Mouse (Mus musculus) cerebellum, adult 9-10 months (tissue): ENCODE results near the gene Nutf2.

Source experiments
- DNase-seq: peaks from one replicate; pipeline ENCODE4 v3.0.0; 2022

Nutf2 gene

GRCm38 (mm10) chr8:105855248-105856167 lies 4.9 kb upstream of the Nutf2 start:
- peak; percentile 63 for DNase-seq

DNA sequence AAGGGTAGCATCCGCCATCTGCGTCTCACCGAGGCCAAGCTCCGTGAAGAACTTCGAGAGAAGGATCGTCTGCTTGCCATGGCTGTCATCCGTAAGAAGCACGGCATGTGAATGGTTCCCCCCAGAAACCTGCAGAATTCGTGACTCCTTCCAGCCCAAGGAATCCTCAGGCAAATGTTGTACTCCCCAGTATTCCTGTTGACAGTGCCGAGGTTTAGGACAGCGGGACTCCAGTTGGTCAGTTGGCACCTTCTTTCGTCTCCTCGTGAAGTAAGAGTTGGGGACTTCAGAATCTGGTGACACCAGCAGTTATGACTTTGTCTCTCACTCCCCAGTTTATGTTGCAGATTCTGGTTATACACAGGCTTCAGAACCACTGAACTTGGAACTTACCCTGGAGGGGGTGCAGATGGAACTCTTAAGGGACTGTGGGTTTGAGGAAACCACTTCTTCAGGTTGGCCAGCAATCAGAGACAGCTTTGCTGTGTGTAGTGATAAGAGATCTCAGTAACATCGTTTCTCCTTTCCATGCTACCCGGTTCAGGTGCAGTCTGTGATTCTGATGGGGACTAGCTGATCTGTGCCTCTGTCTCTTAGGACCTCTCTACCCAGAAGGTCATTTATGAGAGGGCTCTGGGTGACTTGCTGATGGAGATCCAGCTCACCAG lies 4.1 kb upstream of the Nutf2 start:
- DNase-seq, result peak; percentile 44

GRCm38 (mm10) chr8:105858495-105858894 lies 1.9 kb upstream of the Nutf2 start:
- no peak for DNase-seq

DNA sequence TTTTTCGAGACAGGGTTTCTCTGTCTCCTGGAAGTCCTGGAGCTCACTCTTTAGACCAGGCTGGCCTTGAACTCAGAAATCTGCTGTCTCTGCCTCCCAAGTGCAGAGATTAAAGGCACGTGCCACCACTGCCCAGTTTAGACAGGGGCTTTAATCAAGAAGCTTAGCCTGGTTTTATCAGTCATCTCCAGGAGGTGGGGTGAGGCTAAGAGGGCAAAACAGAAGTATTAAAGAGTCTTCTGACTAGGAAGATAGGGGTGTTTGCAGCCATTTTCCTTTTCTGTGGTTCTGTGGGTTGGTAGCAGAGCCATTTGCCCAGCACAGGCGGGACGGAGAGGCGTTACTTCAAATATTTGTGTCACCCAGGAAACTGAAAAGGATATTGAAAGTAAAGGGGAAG lies 1.1 kb upstream of the Nutf2 start:
- DNase-seq, result peak; percentile 36

DNA sequence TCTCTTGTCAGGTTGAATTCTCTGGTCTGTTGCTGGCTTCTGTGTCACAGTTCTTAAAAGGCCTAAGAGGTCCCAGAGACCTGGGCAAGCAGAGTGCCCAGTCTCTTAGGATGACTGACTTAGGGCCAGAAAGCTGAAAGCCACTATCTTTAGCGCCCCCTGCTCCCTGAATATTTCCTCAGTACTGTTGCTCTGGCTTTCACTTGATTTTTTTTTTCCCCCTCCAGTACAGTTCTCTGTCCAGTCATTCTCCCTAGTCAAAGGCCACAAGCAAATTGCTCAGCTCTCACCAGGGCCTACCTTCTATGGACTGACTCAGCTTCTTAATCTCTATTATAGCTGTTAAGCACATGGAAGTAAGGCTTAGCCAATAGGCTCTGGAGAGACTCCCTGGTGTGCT lies 1.6 kb downstream of the Nutf2 start:
- no peak for DNase-seq

GRCm38 (mm10) chr8:105866364-105867029 lies 6.1 kb downstream of the Nutf2 start:
- no peak for DNase-seq

DNA sequence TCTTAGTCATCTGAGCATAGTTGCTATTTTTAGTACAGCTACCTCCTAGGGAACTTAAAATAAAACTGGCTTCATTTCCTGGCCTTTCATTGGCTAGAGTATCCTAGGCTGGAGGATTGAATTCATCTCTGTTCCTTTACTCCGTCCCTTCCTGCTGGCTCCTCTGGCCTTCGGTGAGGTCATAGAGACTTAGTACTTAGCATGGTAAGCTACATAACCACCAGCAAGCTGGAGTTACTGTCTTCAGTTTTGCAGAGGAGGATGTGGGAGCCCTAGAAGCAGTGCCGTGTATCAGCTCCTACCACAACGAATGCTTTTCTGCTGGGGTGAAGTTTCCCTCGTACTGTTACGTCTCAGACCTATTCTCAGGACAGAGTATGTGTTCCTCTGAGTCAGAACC lies 13.9 kb downstream of the Nutf2 start:
- DNase-seq, result peak; percentile 77

GRCm38 (mm10) chr8:105880754-105881520 lies 20.6 kb downstream of the Nutf2 start, which contains the start of gene Edc4:
Gene Edc4 (plus strand): TSS chr8:105880881.
- DNase-seq, result peak; percentile 85

DNA sequence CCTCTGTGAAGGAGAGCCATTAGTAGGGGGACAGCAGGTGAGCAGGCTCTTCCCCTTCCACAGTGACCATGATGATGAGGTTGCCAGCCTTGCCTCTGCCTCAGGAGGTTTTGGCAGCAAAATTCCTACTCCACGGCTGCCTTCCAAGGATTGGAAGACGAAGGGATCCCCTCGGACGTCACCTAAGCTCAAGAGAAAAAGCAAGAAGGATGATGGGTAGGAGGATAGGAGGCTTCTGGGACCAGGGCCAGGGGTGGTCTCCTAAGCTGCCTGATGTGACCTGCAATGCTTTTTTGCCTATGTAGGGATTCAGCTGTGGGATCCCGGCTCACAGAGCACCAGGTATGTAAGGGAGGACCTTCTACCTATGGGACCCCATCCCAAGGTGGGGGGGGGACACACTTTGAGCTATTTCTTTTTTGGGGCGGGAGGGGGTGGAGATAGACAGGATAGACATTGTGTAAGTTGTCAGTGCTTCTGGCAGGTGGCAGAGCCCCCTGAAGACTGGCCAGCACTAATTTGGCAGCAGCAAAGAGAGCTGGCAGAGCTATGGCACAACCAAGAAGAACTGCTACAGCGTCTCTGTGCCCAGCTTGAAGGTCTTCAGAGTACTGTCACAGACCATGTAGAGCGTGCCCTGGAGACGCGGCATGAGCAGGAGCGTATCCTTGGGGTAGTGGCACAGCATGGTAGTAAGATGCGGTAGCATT lies 29.5 kb downstream of the Nutf2 start:
- DNase-seq, result no peak

DNA sequence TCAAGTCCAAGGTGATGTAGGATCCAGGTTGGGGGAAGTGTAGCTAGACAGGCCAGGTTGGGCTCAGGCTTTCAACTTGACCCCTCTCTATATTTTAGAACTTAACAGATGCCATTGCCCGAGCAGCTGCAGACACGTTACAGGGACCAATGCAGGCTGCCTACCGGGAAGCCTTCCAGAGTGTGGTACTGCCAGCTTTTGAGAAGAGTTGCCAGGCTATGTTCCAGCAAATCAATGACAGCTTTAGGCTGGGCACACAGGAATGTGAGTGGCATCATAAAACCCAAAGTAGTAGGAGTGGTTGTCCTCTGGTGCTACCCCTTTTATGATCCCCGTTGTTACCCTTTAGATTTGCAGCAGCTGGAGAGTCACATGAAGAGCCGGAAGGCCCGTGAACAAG lies 30.5 kb downstream of the Nutf2 start:
- no peak for DNase-seq

DNA sequence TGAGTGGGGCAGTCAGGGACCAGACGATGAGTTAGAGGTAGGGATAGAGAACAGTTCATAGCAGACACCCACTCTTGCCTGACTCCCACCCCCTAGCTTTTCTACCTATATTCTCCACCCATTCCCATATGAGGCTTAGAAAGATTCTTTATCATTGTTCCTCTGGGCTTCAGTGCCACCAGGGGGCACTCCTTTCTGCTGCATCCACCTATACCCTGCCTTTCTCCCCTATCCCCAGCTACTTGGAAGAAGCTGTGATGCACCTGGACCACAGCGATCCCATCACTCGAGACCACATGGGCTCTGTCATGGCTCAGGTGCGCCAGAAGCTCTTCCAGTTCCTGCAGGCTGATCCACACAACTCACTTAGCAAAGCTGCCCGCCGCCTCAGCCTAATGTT lies 32.1 kb downstream of the Nutf2 start:
- no peak for DNase-seq

- DNase-seq, result peak; percentile 38
Observed at GRCm38 (mm10) chr8:105893339-105893738, 33.0 kb downstream of the Nutf2 start, which contains the start of gene Nrn1l. Gene Nrn1l (plus strand): TSS chr8:105893567.

DNA sequence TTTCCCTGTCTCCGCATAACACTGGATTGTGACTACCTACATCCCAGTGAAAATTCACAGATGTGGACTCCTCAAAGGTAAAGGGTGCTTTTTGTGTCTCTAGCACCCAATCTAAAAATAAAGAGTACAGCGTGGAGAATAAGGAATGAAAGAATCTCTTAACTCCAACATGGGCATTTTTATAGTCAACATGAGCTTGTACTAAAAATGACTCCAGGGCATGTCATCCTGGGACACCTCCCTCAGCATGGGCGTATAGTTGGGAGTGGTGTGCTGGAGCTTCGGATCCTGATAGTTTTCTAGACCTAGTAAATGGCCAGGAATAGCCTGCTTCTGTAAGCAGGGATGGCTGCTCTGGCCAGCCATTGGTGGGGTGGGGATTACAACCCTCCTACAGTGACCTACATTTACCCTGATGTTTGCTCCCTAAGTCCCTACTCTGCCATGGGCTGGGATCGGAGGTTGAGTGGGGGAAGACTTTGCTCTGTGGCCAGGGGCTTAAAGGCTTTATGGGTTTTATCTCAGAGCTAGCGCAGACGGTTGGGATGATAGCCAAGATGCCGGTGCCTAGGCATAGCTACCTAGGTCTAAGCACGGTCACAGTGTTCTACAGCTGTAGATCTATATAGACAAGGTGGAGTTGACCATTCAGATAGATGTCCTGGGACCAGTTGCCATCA lies 37.6 kb downstream of the Nutf2 start:
- DNase-seq, result no peak

DNA sequence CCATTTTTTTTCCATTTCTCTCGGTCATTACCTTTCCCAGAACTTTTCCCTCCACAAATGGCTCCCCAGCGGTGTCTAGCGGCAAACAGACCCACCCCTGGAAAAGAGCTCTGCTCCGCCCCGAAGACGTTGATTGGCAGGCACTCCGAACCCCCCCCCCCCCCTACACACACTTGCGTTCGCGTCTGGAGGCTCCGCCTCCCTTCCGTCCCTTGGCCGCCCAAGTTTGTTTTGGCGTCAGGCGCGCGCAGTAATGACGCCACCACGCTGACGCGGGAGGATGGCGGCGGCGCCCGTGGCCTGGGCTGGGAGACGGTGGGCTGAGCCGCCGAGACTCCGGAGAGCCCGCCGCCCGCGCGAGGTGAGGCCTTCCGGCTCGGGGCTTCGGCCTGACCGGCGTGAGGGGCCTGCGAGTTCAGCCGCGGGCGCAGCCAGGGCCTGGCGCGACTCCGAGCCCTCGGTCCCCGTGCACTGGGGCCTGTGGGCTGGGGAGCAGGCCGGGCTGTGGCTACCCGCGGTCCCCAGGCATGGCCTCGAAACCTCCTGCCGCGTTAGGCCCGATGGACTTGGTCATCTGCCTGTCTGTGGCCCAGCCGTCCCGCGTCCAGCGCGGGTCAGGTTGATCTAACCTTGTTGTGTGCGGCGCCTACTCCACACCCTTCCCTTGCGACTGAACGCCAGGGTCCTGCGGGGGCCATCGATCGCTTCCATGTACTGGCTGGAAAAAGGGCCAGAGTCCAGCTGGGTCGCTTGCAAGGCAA lies 40.0 kb downstream of the Nutf2 start, which contains the start of gene Pskh1:
Gene Pskh1, plus strand, starts transcription at position 262 of the 761 bp plus-strand sequence.
- peak; percentile 91 for DNase-seq

DNA sequence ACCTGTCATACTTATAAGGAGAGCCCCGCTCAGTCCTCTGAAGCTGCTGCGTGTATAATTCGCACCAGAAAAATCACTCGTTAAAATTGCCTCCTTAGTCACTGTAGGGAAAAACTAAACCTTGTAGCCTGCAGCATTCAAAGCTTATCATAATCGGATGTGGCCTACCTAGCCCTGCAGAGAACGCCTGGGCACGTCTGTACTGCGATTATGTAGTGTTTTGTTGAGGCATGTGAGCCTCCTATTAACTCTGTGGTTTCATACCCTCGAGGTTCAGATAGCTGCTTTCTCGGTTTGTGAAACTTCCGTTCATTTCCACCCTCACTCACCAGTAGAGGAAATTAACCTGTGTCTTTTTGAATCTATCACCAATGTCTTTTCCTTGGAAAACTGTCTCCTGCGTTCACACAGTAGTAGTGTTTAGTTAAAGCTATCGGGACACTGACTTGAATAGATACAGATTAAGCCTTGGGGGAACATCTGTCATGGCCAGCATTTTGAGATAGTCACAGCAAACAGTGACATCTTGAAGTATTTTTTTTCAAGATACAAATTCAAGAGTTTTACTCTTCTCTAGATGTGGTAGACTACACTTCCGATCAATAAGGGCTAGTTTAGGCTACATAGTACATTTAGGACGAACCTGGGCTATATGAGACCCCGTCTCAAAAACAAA lies 40.7 kb downstream of the Nutf2 start:
- DNase-seq, result no peak

GRCm38 (mm10) chr8:105919390-105919789 lies 59.0 kb downstream of the Nutf2 start:
- DNase-seq, result no peak

- no peak for DNase-seq
Observed at GRCm38 (mm10) chr8:105925123-105925522, 64.7 kb downstream of the Nutf2 start.
